Mouse (Mus musculus) ES-E14 (cell line): ENCODE measurements around the gene Stk24.

Experiments used
- CHD2 ChIP-seq: IDR thresholded peaks from 2 replicates; pipeline ENCODE4 v1.6.1; 2014; ENCODE audit warnings: mild to moderate bottlenecking, low read depth, low read length, inconsistent platforms
- HCFC1 ChIP-seq: IDR thresholded peaks from 2 replicates; pipeline ENCODE4 v1.6.1; 2012; ENCODE audit warnings: low read length, inconsistent platforms, borderline replicate concordance; ENCODE audit not compliant: insufficient read depth
- MAFK ChIP-seq: IDR thresholded peaks from 2 replicates; pipeline ENCODE4 v1.6.1; 2014; ENCODE audit warnings: mild to moderate bottlenecking, low read depth, low read length, inconsistent platforms; ENCODE audit not compliant: insufficient read depth
- ZC3H11A ChIP-seq: IDR thresholded peaks from 2 replicates; pipeline ENCODE4 v1.6.1; 2012; ENCODE audit warnings: low read depth, mild to moderate bottlenecking, inconsistent platforms, low read length, borderline replicate concordance
- ZNF384 ChIP-seq: IDR thresholded peaks from 2 replicates; pipeline ENCODE4 v1.6.1; 2012; ENCODE audit warnings: low read depth, low read length, inconsistent platforms

DNA sequence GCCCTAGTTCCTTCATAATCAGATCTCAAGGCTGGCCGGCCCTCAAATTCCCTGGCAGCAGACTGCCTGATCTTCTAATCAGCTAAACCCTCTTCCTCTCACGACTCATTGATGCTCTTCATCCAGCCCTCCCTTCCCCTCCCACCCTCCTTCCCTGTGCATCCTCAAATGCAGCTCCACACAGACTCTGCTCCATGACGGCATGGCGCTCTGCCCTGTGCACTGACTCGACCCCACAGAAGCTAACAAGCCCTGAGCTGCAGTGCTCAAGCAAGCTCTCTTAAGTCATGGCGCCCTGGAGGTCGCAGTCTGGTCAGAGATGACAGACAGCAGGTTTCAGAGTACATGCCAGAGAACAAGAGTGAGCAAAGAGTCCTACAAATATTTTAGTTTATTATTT lies 75.3 kb downstream of the Stk24 start:
- no peak for TF ChIP-seq HCFC1
- TF ChIP-seq CHD2, result no peak
- no peak for TF ChIP-seq ZC3H11A
- no peak for TF ChIP-seq ZNF384
- no peak for TF ChIP-seq MAFK
